Mouse (Mus musculus): ENCODE measurements around the gene Cabp2. TPM values are rescaled to one million over a fixed set of nuclear protein-coding genes. Genes with fewer than 3 reads are reported as not detected.

The Cabp2 gene
- polyA plus RNA-seq, 1 experiment from 2014 or later: 0.22 TPM

GRCm38 (mm10) chr19:4097441-4097825, 16.1 kb downstream of the Cabp2 start:
- Histone ChIP-seq H3K4me1 (peaks cover 35% of the 10 kb centered on the region), H3K9me3 (no peaks in the 10 kb centered on the region), H3K27ac (peak overlapping the region; percentile 69), H3K4me3 (peak overlapping the region; percentile 62), H3K9ac (peak overlapping the region; percentile 53), H3K4me2 (replicated peaks) (peak overlapping the region; percentile 72), H3K27me3 (peaks cover 38% of the 10 kb centered on the region), H3K36me3 (no peaks in the 10 kb centered on the region)
- no peak for ATAC-seq (ENCODE audit: insufficient number of reproducible peaks, insufficient read depth, low FRiP score, low TSS enrichment)
- 2% methylated on average over 21 of the region's 21 CpGs for WGBS

DNA sequence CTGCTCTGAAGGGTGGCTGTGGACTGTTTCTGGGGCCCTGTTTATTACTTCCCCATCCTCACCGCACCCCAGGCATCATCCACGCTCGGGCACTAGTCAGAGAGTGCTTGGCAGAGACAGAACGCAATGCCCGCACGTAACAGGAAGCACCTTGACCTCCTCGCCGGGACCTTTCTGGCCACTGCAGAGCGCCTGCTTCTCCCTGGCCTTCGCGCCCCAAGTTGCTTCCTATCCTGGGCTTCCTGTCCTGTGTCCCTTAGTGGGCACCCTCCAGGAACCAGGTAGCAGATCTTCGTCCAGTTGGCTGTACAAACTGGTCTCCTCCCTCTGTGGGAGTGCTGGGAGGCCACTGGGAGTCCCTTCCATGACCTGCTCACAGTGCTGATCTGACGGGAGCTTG, 17.0 kb downstream of the Cabp2 start:
- H3K4me2 ChIP-seq (replicated peaks): no peak overlapping the region
- ATAC-seq (ENCODE audit: insufficient number of reproducible peaks, insufficient read depth, low FRiP score, low TSS enrichment): no peak

DNA sequence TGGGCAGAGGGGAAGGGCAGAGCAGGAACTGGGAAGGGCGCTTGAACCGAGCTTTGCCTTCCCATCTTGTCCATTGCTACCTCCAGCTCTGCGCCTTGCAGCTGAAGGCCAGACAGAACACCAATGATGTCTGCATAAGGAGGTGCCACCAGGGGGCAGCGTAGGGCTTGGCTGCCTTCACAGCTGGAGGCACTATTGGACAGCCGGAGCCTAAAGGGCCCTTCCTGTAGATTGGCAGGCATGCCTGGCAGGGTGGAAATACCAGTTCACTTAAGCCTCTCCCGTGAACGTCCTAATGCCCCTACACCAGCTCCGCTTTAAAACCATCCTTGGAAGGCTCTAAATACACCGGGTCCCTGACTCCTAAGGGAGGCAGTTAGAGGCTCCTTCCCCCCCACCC, 17.7 kb downstream of the Cabp2 start:
- Histone ChIP-seq H3K4me1 (peaks cover 35% of the 10 kb centered on the region), H3K9ac (no peak overlapping the region), H3K36me3 (no peaks in the 10 kb centered on the region), H3K4me3 (no peak overlapping the region), H3K4me2 (replicated peaks) (no peak overlapping the region; the same call in 1 of the 2 replicates), H3K27ac (no peak overlapping the region), H3K27me3 (peaks cover 40% of the 10 kb centered on the region), H3K9me3 (no peaks in the 10 kb centered on the region)
- ATAC-seq (ENCODE audit: insufficient number of reproducible peaks, insufficient read depth, low FRiP score, low TSS enrichment): no peak
- WGBS: 14% methylated on average over 9 of the region's 9 CpGs

More for the DNA sequence above, 17.0 kb downstream of the Cabp2 start:
- no peak overlapping the region for H3K27ac ChIP-seq
- H3K9ac ChIP-seq: no peak overlapping the region
- no peak overlapping the region for H3K4me3 ChIP-seq
- H3K36me3 ChIP-seq: no peaks in the 10 kb centered on the region
- peaks cover 35% of the 10 kb centered on the region for H3K4me1 ChIP-seq
- WGBS: 90% methylated on average over 13 of the region's 13 CpGs
- H3K27me3 ChIP-seq: peaks cover 40% of the 10 kb centered on the region
- no peaks in the 10 kb centered on the region for H3K9me3 ChIP-seq

- Histone ChIP-seq H3K9ac (peak within 1 kb of the TSS; percentile 37), H3K27me3 (peaks cover 40% of the 10 kb centered on the region), H3K4me2 (replicated peaks) (peak within 1 kb of the TSS; percentile 92), H3K4me3 (peak within 1 kb of the TSS; percentile 47), H3K9me3 (no peaks in the 10 kb centered on the region), H3K27ac (no peak within 1 kb of the TSS), H3K4me1 (peaks cover 35% of the 10 kb centered on the region), H3K36me3 (no peaks in the 10 kb centered on the region)
- ATAC-seq (ENCODE audit: insufficient number of reproducible peaks, insufficient read depth, low FRiP score, low TSS enrichment): no peak
- WGBS: 1% methylated on average over 53 of the region's 53 CpGs
These were observed 18.7 kb downstream of the Cabp2 start, which contains the start of gene Pitpnm1 for GRCm38 (mm10) chr19:4099837-4100717. Gene Pitpnm1, plus strand, starts transcription at chr19:4099998.

- no peaks in the 10 kb centered on the region for H3K9me3 ChIP-seq
- under 1% methylated on average over 46 of the region's 52 CpGs for WGBS
- peaks cover 40% of the 10 kb centered on the region for H3K27me3 ChIP-seq
- H3K27ac ChIP-seq: no peak overlapping the region
- peak overlapping the region; percentile 47 for H3K4me3 ChIP-seq
- peak overlapping the region; percentile 92 for H3K4me2 ChIP-seq (replicated peaks)
- no peak for ATAC-seq (ENCODE audit: insufficient number of reproducible peaks, insufficient read depth, low FRiP score, low TSS enrichment)
- H3K9ac ChIP-seq: peak overlapping the region; percentile 20
- H3K4me1 ChIP-seq: peaks cover 35% of the 10 kb centered on the region
- no peaks in the 10 kb centered on the region for H3K36me3 ChIP-seq
These were observed 19.4 kb downstream of the Cabp2 start for GRCm38 (mm10) chr19:4100718-4101261.

- peaks cover 40% of the 10 kb centered on the region for H3K27me3 ChIP-seq
- ATAC-seq (ENCODE audit: insufficient number of reproducible peaks, insufficient read depth, low FRiP score, low TSS enrichment): no peak
- H3K4me3 ChIP-seq: peak overlapping the region; percentile 47
- H3K9ac ChIP-seq: no peak overlapping the region
- no peaks in the 10 kb centered on the region for H3K36me3 ChIP-seq
- WGBS: 50% methylated on average over 6 of the region's 6 CpGs
- H3K9me3 ChIP-seq: no peaks in the 10 kb centered on the region
- peak overlapping the region; percentile 92 for H3K4me2 ChIP-seq (replicated peaks)
- peaks cover 30% of the 10 kb centered on the region for H3K4me1 ChIP-seq
- H3K27ac ChIP-seq: no peak overlapping the region
These were observed 20.1 kb downstream of the Cabp2 start for GRCm38 (mm10) chr19:4101466-4101865.

GRCm38 (mm10) chr19:4102049-4102448, 20.7 kb downstream of the Cabp2 start:
- no peak overlapping the region for H3K4me2 ChIP-seq (replicated peaks)
- peaks cover 28% of the 10 kb centered on the region for H3K4me1 ChIP-seq
- no peaks in the 10 kb centered on the region for H3K9me3 ChIP-seq
- peaks cover 44% of the 10 kb centered on the region for H3K27me3 ChIP-seq
- H3K36me3 ChIP-seq: no peaks in the 10 kb centered on the region
- no peak overlapping the region for H3K4me3 ChIP-seq
- H3K9ac ChIP-seq: no peak overlapping the region
- H3K27ac ChIP-seq: no peak overlapping the region
- WGBS: 77% methylated on average over 2 of the region's 2 CpGs
- ATAC-seq (ENCODE audit: insufficient number of reproducible peaks, insufficient read depth, low FRiP score, low TSS enrichment): no peak

DNA sequence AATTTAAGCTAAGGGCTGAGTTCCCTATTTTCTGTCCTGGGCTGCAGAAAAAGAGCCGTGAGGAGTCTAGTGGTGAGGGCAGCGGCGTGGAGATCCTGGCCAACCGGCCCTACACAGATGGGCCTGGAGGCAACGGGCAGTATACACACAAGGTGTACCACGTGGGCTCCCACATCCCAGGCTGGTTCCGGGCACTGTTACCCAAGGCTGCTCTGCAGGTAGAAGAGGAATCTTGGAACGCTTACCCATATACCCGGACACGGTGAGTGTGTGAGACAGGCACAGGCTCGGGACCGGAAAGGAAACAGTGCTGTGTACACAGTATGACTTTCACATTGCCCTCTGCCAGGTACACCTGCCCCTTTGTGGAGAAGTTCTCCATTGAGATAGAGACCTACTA, 21.2 kb downstream of the Cabp2 start:
- 92% methylated on average over 12 of the region's 12 CpGs for WGBS
- H3K27ac ChIP-seq: no peak overlapping the region

DNA sequence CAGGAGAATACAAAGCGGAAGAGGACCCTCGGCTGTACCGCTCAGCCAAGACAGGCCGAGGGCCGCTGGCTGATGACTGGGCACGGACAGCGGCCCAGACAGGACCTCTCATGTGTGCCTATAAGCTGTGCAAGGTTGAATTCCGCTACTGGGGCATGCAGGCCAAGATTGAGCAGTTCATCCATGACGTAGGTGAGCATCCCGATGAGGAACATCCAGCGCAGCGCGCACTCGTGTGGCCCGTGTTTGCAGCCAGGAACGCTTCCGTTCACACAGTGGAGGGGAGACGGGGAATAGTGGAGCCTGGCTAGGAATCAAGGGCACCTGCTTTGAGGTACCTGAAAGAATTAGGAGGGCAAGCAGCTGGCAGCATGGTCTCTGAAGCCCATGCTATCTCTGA, 21.9 kb downstream of the Cabp2 start:
- H3K9ac ChIP-seq: no peak overlapping the region
- peaks cover 20% of the 10 kb centered on the region for H3K4me1 ChIP-seq
- ATAC-seq (ENCODE audit: insufficient number of reproducible peaks, insufficient read depth, low FRiP score, low TSS enrichment): no peak
- no peak overlapping the region for H3K27ac ChIP-seq
- H3K27me3 ChIP-seq: peaks cover 43% of the 10 kb centered on the region
- H3K4me2 ChIP-seq (replicated peaks): no peak overlapping the region
- H3K9me3 ChIP-seq: no peaks in the 10 kb centered on the region
- H3K4me3 ChIP-seq: no peak overlapping the region
- no peaks in the 10 kb centered on the region for H3K36me3 ChIP-seq
- WGBS: 93% methylated on average over 18 of the region's 18 CpGs

More for the DNA sequence above, 21.2 kb downstream of the Cabp2 start:
- peaks cover 24% of the 10 kb centered on the region for H3K4me1 ChIP-seq
- H3K4me2 ChIP-seq (replicated peaks): no peak overlapping the region
- no peak overlapping the region for H3K9ac ChIP-seq
- no peak for ATAC-seq (ENCODE audit: insufficient number of reproducible peaks, insufficient read depth, low FRiP score, low TSS enrichment)
- no peaks in the 10 kb centered on the region for H3K9me3 ChIP-seq
- H3K4me3 ChIP-seq: no peak overlapping the region
- no peaks in the 10 kb centered on the region for H3K36me3 ChIP-seq
- H3K27me3 ChIP-seq: peaks cover 44% of the 10 kb centered on the region

DNA sequence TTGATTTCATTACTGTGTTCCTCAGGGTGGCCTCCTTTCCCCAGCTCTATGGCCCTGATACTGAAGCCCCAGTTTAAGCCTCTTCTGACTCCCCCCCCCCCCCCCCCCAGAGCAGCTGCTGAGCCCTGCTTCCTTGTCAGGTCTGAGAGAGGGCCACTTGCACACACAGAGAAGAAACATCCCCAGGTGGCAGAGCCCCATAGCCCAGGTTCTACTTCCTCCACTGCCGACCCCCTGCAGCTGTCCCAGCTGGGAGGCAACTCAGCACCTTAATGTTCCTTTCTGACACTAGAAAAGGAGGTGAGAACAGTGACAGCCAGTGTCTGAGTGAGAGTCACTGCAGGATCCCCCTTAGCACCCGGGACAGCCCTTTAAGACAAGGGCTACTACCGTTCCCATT, 22.4 kb downstream of the Cabp2 start:
- peaks cover 38% of the 10 kb centered on the region for H3K27me3 ChIP-seq
- H3K9me3 ChIP-seq: no peaks in the 10 kb centered on the region
- 80% methylated on average over 3 of the region's 3 CpGs for WGBS
- no peak overlapping the region for H3K4me3 ChIP-seq
- no peak overlapping the region for H3K9ac ChIP-seq
- peaks cover 20% of the 10 kb centered on the region for H3K4me1 ChIP-seq
- H3K27ac ChIP-seq: no peak overlapping the region
- no peaks in the 10 kb centered on the region for H3K36me3 ChIP-seq
- ATAC-seq (ENCODE audit: insufficient number of reproducible peaks, insufficient read depth, low FRiP score, low TSS enrichment): no peak
- no peak overlapping the region for H3K4me2 ChIP-seq (replicated peaks)

DNA sequence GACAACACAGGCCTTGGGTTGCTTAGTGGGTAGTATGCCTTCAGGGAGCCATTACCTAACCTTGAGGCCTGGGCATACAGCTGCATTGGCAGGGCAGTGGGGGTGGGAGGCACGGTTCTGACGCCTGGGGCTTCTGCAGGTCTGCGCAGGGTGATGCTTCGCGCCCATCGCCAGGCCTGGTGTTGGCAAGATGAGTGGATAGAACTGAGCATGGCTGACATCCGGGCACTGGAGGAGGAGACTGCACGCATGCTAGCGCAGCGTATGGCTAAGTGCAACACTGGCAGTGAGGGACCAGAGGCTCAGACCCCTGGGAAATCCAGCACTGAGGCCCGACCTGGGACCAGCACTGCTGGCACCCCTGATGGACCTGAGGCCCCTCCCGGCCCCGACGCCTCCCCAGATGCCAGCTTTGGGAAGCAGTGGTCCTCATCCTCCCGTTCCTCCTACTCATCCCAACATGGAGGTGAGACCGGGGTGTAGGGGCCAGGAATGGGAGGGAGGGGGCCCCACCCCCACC, 23.4 kb downstream of the Cabp2 start:
- no peak overlapping the region; the same call in 1 of the 2 replicates for H3K9ac ChIP-seq
- ATAC-seq (ENCODE audit: insufficient number of reproducible peaks, insufficient read depth, low FRiP score, low TSS enrichment): no peak
- H3K27ac ChIP-seq: no peak overlapping the region
- peaks cover 32% of the 10 kb centered on the region for H3K27me3 ChIP-seq
- H3K9me3 ChIP-seq: no peaks in the 10 kb centered on the region
- H3K4me3 ChIP-seq: no peak overlapping the region
- peaks cover 14% of the 10 kb centered on the region for H3K4me1 ChIP-seq
- no peaks in the 10 kb centered on the region for H3K36me3 ChIP-seq
- H3K4me2 ChIP-seq (replicated peaks): no peak overlapping the region
- 91% methylated on average over 16 of the region's 16 CpGs for WGBS

DNA sequence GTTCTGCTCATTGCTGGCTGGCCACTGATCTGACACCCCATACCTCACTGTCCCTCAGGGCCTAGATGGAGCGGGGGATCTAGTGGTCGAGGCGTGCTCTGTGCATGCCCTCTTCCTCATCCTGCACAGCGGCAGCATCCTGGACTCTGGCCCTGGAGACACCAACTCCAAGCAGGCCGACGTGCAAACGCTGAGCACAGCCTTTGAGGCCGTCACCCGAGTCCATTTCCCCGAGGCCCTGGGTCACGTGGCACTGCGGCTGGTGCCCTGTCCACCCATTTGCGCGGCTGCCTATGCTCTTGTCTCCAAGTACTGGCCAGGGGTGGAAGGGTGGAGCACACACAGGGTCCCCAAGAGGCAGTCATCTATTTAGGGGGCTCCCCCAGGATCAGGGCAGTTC, 25.3 kb downstream of the Cabp2 start:
- peaks cover 3% of the 10 kb centered on the region; the same call in 1 of the 2 replicates for H3K36me3 ChIP-seq
- H3K27ac ChIP-seq: no peak overlapping the region
- H3K9me3 ChIP-seq: no peaks in the 10 kb centered on the region
- H3K4me1 ChIP-seq: 0 out of 2 replicates have a peak, but pooled peaks cover under 1% of the 10 kb centered on the region
- no peak overlapping the region for H3K9ac ChIP-seq
- H3K4me2 ChIP-seq (replicated peaks): no peak overlapping the region
- H3K27me3 ChIP-seq: peaks cover 13% of the 10 kb centered on the region
- whole genome bisulfite sequencing: 89% methylated on average over 14 of the region's 14 CpGs
- ATAC-seq (ENCODE audit: insufficient number of reproducible peaks, insufficient read depth, low FRiP score, low TSS enrichment): no peak
- no peak overlapping the region for H3K4me3 ChIP-seq

All from embryonic facial prominence, embryonic 12.5 days (tissue).